Mouse (Mus musculus) layer of hippocampus, adult 9-11 months (tissue): Measurements from ENCODE around the gene Tmem63b.

Experiments used
- DNase-seq: peaks from one replicate; pipeline ENCODE4 v3.0.0; 2022

Gene Tmem63b

GRCm38 (mm10) chr17:45702254-45702653, 15.5 kb upstream of the Tmem63b start:
- DNase-seq: no peak

DNA sequence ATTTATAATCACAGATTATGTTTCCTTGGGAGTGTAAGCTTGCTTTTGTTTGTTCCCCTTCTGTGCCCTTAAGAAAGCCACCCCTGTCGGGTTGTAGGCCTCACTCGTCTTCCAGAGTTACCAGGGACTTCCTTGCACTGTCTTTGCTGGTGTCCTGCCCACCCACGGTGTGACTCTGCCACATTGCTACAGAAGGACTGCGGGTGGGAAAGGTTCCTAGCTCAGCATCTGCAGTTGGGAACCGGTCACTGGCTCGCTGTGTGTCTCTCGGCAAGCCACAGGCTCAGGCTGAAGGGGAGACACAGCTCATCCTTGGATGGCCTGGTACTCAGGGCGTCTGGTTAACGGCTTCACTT, 14.5 kb upstream of the Tmem63b start:
- DNase-seq: no peak

DNA sequence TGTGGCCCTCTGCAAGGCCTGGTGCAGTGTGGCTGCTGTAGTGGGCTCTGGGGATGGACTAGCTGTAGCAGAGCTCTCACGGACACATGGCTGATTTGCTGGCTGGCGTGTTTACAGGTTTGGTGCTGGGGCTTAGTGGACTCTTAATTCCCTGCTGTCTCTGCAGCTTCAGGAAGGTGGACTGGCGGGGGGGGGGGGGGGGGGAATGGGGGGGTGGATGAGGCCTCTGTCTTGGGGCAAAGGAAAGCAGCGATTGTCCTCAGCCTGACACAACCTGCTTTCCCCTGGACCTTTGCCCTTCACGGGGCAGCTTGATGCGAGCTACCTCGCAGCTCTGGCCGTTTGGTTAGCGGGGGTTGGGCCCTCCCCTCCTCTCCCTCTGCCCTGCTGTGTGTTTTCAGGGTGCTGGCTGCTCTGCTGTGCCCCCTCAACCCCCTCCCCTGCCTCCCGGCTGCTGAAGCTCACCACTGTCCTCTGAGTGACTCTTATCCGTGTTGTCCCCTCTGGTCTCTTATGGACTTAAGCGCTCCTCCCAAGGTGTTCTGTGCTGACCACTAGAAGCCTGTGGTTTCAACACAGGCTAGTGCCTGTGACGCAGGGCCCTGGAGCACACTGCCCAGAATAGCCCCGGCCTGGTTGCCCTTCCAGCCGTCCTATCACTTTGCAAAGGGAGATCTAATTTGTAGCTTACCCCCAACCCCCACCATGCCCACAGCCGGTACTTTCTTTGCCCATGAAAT, 14.0 kb upstream of the Tmem63b start:
- DNase-seq: no peak

DNA sequence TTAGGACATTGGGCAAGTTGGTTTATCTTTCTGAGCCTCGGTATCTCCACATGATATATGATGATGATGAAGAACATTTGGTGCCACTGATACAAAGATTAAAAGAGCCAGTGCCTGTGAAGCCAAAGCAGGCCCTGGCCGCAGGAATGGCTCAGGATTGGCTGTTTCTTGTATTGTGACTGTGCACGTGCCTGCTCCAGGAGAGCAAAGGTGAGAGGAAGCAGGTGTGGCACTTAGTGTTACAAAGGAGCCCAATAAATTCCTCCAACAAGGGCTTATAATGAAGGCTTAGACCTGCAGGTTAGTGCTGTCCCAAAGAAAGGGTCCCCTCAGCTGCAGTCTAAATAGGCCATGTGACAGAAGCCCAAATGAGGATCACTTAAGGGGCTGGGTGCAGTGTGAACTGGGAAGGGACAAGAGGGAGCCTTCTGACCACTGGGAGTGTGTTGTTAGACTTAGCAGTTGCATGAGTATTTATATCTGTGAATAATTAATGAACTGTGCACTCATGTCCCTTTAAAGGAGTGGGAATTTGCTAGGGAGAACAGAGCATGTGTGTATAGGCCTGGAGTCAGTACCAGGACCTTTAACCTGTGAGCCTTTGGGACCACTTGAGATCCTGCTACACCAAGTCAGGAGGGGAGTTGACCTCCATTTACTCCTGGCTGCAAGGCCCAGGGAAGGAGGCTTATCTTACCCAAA, 12.5 kb upstream of the Tmem63b start:
- DNase-seq: no peak

DNA sequence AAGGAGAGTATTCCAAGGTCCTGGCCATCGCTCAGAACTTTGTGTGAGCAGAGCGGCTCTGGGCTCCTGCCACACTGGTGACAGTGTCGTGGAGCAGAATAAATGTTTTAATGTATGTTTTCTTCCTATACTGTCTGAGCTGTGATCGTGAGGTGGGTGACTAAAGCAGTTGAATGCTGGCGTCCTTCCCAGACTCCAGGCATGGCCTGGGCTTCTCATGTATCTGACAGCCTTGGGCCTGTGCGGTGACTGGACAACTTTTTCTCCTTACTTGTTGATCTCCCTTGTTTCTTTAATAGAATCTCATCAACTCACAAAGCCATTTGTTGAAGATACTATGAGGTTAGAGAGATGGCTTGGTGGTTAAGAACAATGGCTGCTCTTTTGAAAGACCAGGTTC, 11.7 kb upstream of the Tmem63b start:
- no peak for DNase-seq

DNA sequence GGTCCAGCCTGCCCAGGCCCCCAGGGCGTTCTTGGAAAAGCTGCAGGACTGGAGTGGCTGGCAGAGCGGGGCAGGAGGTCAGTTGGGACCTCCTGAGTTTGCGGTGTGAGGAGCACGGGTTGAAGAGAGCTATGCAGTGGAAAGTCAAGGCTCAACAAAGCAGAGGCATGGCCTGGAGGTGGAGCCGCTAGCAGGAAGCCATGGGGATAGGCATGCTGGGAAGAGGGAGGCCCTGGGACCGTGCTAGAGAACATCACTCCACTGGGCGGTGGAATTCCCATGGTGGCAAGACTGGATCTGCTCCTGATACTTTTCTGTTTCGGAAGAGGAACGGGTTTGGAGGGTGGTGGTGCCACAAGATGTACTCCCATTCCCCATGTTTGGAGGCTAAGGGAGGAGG, 10.3 kb upstream of the Tmem63b start:
- DNase-seq: no peak

- DNase-seq: no peak
These were observed 8.8 kb upstream of the Tmem63b start for GRCm38 (mm10) chr17:45695227-45696120.

DNA sequence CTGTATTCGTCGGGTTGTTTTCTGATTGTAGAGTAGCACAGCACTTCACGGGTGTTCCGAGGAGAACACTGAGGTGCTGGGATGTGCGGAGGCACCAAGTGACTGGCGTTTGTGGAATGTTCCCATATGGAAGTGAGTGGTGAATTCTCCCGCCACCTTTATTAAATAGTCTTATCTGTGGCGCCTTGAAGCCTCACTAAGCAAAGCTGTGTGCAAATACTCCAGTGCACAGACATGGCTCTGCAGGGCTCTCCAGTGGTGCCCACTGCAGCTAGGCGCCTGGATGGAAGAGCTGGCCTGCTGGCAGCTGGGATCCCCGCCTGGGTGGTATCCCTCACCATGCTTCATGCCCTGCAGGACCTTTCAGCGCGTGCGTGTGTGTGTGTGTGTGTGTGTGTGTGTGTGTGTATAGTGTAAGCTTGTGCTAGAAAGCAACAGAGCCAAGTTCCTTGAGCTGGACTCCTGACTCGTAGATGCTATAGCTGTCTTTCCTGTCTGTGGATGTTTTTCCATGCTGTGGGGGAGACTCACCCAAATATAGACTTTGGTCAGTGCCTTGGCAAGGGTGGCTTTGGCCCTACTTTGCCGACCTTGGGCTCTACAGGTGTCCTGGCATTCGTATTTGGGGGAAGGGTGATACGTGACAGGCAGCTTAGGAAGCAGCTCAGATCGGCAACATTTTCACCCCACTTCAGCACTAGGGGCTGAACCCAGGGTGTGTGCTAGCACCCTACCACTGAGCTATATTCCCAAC, 7.3 kb upstream of the Tmem63b start:
- DNase-seq: no peak

- no peak for DNase-seq
These were observed 5.5 kb upstream of the Tmem63b start for GRCm38 (mm10) chr17:45692159-45692558.

DNA sequence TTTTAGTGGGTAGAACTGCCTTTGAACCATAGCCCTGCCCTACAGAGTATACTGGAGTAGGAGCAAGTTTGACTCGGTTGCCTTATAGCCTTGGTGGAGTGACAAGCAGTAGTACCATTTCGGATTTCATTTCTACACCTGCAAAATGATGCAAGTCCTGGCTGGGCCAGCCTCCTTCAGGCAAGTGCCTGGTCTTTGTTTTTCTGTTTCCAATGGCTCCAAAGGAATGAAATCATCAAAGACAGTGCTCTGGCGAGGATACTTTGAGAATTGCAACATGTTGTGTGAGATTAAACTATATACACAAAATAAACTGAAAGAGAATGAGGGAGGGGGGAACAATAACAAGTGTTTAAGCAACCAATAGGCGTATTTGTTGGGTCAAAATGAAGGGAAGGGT, 3.3 kb upstream of the Tmem63b start:
- no peak for DNase-seq

- no peak for DNase-seq
These were observed 2.4 kb upstream of the Tmem63b start for GRCm38 (mm10) chr17:45689120-45689519.

GRCm38 (mm10) chr17:45686093-45686619, 549 bp downstream of the Tmem63b start, which contains the start of gene Mrpl14:
Gene Mrpl14 (plus strand): TSS chr17:45686322.
- DNase-seq: peak; percentile 92

GRCm38 (mm10) chr17:45685171-45686092, 1.3 kb downstream of the Tmem63b start:
- no peak for DNase-seq

- DNase-seq: no peak
These were observed 2.0 kb downstream of the Tmem63b start for GRCm38 (mm10) chr17:45684667-45685131.

DNA sequence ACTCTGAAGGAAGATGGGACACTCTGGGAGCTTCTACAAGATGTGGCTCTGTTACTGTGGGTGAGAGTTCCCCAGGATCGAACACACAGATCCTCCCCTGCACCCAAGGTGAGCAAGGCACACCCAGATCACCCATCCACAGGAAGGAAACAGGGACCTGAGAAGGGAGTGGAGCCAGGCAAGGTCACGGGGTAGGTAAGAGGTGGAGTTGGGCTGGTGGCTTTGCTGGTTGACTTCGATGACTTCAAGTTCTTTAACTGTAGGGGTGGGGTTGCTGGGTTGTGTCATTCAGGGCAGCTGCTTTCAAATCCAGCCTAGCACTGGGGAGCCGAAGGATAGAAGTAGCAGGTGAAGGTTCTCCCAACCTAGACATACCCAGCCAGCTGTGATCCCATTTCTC, 3.9 kb downstream of the Tmem63b start:
- DNase-seq: no peak

GRCm38 (mm10) chr17:45681588-45681987, 5.1 kb downstream of the Tmem63b start:
- DNase-seq: no peak

DNA sequence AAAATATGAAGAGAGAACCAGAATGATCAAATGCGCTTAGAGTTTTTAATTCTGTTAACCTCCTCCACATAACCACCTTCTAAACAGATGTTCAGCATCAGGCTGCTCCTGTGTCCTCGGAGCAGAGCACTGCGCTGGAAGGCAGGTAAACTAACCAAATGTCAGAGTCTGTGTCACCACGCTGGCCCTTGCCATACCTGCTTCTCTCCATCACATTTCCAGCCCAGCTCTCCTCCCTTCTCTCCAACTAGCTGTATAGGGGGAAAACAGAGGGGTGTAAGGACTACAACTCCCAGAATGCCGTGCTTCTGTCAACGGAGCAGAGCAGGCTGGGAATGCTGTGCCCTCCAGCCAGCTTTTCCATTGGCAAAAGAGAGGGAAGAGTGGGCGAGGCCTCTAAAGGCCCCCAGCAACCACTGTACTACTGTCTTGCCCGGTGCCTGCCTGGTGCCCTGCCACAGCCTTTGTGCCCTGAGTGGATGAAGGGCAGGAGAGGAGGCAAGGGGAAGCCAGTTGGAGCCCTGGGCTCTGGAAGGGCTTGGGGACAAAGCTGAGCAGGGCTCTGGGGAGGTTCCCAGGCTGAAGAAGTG, 6.2 kb downstream of the Tmem63b start:
- peak; percentile 75 for DNase-seq

GRCm38 (mm10) chr17:45678106-45678505, 8.6 kb downstream of the Tmem63b start:
- DNase-seq: no peak

DNA sequence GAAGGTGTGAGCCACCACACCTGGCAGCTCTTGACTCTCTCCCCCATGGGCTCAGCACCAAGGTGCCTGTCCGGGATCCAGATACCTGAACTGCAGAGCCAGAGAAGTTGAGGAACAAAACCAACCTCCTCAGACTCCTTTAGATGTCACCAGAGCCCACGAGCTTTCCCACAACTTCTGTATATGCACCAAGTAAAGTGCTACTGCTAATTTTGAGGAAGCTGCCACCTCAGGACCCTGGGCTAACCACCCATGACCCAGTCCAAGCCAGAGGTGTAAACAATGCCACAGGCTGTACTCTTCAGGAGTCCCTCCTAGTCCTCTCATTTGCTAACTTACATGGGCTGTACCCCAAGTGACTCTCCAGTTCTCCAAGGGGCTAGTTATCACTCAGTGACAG, 14.1 kb downstream of the Tmem63b start:
- DNase-seq: no peak

DNA sequence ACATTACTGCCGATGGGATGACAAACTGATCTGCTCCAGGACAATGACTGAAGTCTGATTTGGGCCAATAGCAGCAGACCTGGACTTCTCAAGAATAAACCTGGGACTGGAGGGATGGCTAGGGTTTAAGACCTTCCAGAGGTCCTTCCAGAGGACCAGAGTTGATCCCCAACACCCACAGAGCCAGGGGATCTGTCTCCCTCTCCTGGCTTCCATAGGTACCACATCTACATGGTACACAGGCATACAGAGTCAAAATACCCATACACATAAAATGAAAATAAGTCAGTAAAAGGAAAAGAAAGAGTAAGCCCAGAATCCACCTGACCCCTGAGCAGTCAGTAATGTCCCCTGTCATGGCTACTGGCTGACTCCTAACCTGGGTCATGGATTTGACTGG, 14.9 kb downstream of the Tmem63b start:
- no peak for DNase-seq

DNA sequence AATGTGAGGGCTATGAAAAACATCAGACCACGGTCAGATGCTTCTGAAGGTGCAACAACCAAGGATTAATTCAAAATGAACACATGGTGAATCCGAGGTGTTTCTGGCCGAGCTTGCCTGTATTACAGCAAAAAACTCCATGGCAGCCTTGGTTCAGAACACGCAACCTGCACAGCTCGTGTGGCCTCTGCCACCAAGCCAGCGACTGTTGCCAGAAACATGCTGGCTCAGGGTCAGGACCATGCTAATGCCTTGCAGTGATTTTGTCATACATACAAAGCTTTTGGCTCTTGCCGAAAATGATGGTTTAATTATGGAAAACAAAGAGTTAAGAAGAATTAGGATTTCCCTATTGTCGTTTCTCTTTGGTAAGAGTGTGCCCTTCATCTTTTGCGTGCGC, 18.7 kb downstream of the Tmem63b start:
- no peak for DNase-seq
